Mouse (Mus musculus) gastrocnemius, adult 2 months (tissue): ENCODE data around the gene Ppfibp2. TPM values are rescaled to one million over a fixed set of nuclear protein-coding genes. Genes with fewer than 3 reads are reported as not detected.

Source experiments
- DNase-seq: peaks from one replicate; pipeline ENCODE4 v3.0.0; 2022
- H3K27ac ChIP-seq: fragments of 200-600 bp; 2 replicates; pipeline ENCODE4 v1.8.1; 2022; ENCODE audit warnings: mild to moderate bottlenecking
- H3K4me3 ChIP-seq: fragments of 200-600 bp; 2 replicates; pipeline ENCODE4 v1.8.1; 2022; ENCODE audit warnings: mild to moderate bottlenecking, moderate library complexity
- CTCF ChIP-seq: fragments of 200-600 bp; IDR thresholded peaks from 2 replicates; pipeline ENCODE4 v1.8.1; 2022; ENCODE audit warnings: antibody characterized with exemption, mild to moderate bottlenecking, moderate library complexity
- intact Hi-C: fragments of 180-260 bp; cut with DNase I; formaldehyde crosslinking; loops from one replicate; pipeline ENCODE4 v1.15.1; 2025
- total RNA-seq, 2 experiments: library from RNA; stranded (reverse); gene quantifications; 2 replicates each; pipeline ENCODE4 v1.2.3; 2021

Gene Ppfibp2
- total RNA-seq, 2 experiments from 2014 or later: 10.6 to 19.0 TPM

- no peak for DNase-seq
- no peak for TF ChIP-seq CTCF
- intact Hi-C loops: no loop called here
- Histone ChIP-seq H3K4me3 (no peak overlapping the region), H3K27ac (no peak overlapping the region)
These were observed 56.8 kb downstream of the Ppfibp2 start for GRCm38 (mm10) chr7:107651821-107652220.

GRCm38 (mm10) chr7:107656451-107656850 is 61.4 kb downstream of the Ppfibp2 start:
- Histone ChIP-seq H3K27ac (no peak overlapping the region), H3K4me3 (no peak overlapping the region)
- no peak for DNase-seq
- TF ChIP-seq CTCF: no peak
- intact Hi-C loops: no loop called here

DNA sequence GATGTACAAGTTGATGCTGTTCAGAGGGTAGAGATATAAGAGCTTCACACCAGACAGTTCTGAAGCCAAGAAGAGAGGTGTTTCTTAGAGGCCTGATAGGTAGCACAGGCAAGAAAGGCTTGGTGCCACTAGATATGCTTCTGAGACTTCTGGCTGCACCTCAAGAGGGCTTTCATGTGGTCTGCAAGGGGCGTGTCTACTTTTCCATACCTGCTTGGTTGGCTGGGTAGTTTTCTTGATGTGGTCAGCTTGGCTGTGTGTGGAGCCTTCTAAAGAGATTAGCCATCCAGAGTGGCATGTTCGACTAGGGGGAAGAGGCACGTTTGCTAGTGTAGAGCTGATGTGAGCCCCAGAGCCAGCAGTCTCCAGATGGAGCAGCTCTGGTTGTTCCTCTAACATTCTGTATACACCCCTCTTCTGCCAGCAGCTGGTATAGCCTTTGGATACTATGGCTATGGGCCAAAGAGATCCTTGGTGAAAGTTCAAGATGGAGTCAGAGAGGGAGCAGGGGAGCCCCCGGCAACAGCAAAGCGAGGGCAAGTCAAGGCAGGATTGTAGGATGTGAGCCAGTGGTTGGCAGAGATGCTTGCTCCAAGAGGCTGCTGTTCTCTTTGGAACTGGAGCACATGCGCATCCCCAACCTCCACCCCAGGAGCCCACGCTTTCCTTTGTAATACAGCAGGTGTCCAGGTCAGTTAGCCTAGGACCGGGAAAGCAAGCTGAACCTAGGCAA is 64.3 kb downstream of the Ppfibp2 start:
- no peak for DNase-seq
- intact Hi-C loops: no loop called here
- no peak for TF ChIP-seq CTCF
- peak overlapping the region; percentile 40; the same call in 1 of the 2 replicates for H3K27ac ChIP-seq
- no peak overlapping the region for H3K4me3 ChIP-seq

DNA sequence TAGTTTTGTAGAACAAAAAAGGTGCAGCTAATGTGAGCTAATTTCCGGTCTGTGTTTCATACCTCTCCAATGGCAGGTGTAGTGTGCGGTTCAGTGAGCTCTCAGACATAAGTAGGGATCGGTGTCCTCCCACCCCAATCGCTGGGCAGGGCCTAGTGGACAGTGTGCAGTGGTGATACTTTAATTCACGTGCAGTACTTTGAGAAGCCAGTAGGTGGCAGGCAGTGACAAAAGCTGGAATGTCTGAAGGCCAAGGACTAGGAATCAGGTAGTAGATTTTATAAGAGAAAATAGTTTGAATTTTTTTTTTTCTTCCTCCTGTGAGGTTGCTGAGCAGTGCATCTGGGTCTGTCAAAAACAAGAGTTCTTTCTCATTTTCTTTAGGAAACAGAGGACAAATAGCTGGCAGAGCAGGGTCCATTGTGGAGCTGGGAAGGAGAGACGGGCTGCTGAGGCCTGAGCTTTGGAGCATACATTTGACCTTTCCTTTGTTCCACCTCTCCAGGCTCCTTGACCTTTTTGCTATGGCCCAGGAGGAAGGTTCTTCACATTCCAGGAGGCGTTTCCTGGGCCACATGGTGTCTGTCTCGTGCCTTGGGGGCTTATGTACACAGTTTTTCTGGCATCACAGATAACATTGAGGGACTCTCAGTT is 66.3 kb downstream of the Ppfibp2 start:
- peak; percentile 73 for DNase-seq
- H3K4me3 ChIP-seq: no peak overlapping the region
- H3K27ac ChIP-seq: no peak overlapping the region
- intact Hi-C loops: loop anchor here (1.0 kb wide), 1 partner anchor 47 kb away; no protein-coding TSS in a partner anchor
- TF ChIP-seq CTCF: peak; percentile 85

DNA sequence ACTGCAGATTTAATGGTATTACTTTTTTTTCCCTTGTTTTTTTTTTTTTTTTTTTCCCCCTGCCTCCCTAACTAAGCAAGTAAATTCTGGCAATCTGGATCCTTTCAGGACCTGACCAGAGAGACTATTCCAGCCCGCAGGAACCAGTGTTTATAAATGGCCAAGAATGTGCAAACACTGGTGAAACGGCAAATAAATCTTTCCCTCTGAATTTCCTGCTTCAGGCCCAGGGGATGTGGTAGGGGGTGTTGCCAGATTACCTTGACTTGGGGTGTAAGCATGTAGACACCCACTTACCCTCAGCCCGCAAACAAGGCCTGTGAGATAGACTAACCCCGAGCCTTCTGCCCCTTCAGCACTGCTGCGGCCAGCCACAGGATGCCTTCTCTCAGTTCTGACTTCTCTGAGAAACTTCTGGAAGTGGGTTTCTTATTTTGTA is 66.9 kb downstream of the Ppfibp2 start:
- intact Hi-C loops: loop anchor here (1.0 kb wide), 1 partner anchor 46 kb away; no protein-coding TSS in a partner anchor
- H3K27ac ChIP-seq: no peak overlapping the region

GRCm38 (mm10) chr7:107663621-107664020 is 68.6 kb downstream of the Ppfibp2 start:
- no peak for TF ChIP-seq CTCF
- DNase-seq: no peak
- intact Hi-C loops: loop anchor here (1.0 to 2.0 kb wide), 2 partner anchors 69 to 84 kb away; partner anchors contain the start of gene Ppfibp2
- Histone ChIP-seq H3K4me3 (no peak overlapping the region), H3K27ac (peak overlapping the region; percentile 96)

More for the DNA sequence above, 66.9 kb downstream of the Ppfibp2 start:
- TF ChIP-seq CTCF: no peak
- H3K4me3 ChIP-seq: no peak overlapping the region
- DNase-seq: no peak

- 0 out of 2 replicates have a peak, but pooled peaks have one; percentile 16 for TF ChIP-seq CTCF
- intact Hi-C loops: loop anchor here (2.0 kb wide), 1 partner anchor 70 kb away; the partner anchor contains the start of gene Ppfibp2
- peak overlapping the region; percentile 96 for H3K27ac ChIP-seq
- peak; percentile 86 for DNase-seq
- peak overlapping the region; percentile 78 for H3K4me3 ChIP-seq
These were observed 69.4 kb downstream of the Ppfibp2 start for GRCm38 (mm10) chr7:107664063-107665056.

DNA sequence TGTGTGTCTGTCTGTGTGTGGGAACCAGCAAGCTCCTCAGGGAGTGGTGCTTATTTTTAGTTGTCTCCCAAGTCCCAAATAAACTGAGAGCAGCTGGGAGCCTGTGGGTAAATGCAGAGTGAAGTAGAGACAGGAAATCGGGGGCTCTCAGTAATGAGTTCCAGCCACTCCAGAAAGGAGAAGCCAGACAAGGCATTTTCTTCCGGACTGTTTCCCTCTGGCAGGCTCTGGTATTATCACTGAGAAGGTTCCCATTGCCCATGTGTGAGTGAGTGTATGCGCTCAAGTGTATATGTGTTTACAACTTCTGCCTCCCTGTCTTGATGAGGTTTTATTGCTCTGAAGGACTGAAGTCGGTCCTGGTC is 70.2 kb downstream of the Ppfibp2 start:
- TF ChIP-seq CTCF: no peak
- intact Hi-C loops: loop anchor here (2.0 kb wide), 1 partner anchor 70 kb away; the partner anchor contains the start of gene Ppfibp2
- DNase-seq: no peak
- peak overlapping the region; percentile 78 for H3K4me3 ChIP-seq
- H3K27ac ChIP-seq: peak overlapping the region; percentile 96

DNA sequence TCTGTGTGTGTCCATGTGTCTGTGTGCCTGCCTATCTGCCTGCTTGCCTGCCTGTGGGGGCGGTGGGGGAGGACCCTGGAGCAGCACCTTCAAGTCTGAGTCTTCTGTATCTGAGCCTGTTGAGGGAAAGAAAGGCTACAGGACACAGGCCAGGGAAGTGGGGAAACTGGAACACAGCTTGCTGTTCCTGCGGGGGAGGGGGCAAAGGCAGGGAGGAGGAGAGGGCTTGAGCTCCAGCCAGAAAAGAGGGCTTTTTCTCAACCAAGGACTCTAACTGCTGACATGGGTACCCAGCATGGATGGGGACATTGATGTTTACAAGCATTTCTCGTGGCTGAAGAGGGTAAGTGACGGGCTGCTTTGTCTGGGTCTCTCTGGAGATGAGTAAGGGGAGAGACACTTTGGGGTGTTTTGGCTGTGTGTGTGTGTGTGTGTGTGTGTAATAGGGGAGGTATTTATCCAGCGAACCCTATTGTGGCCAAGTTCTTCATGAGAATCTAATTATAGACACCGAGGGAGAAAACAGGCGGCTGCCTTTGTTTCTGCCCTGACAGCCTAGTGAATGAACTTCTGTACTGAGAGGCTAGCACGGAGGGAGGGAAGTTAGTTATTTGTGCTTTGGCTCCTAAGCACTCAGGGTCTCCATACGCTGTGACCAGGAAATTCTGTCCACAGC is 70.7 kb downstream of the Ppfibp2 start:
- DNase-seq: peak; percentile 65
- Histone ChIP-seq H3K27ac (peak overlapping the region; percentile 96), H3K4me3 (peak overlapping the region; percentile 78)
- intact Hi-C loops: loop anchor here (2.0 kb wide), 2 partner anchors 25 to 71 kb away; partner anchors contain the start of gene Ppfibp2
- no peak for TF ChIP-seq CTCF

DNA sequence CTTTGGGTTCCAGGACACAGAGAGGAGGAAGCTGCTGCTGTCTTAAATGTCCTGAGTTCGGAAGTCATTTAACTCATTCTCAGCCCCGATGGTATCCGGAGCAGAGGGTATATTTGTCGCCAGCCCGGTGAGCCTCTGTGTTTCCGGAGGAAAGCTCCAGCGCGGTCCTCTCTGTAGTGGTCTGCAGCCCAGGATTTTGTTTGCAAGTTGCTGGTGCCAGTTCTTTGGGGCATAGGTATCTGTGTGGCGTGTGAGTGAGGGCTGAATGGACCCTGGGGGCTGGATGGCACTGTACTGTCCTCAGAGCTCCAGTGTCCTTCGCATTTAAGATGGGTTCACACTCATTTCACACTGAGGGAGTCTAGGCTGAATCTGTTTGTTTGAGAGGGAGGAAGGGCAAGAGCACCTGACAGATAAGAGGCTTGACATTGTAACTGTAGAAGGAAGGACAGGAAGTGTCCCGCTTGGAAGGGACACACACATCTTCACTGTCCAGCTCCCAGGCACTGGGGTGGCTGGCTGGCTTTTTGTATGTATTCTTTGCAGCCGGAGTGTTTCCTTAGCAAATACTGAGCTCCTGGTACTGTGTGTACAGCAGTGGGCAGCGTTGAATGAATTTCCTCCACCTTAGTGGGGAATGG is 71.4 kb downstream of the Ppfibp2 start:
- DNase-seq: peak; percentile 37
- Histone ChIP-seq H3K4me3 (peak overlapping the region; percentile 78), H3K27ac (peak overlapping the region; percentile 96)
- intact Hi-C loops: loop anchor here (2.0 kb wide), 1 partner anchor 24 kb away; no protein-coding TSS in a partner anchor
- no peak for TF ChIP-seq CTCF

DNA sequence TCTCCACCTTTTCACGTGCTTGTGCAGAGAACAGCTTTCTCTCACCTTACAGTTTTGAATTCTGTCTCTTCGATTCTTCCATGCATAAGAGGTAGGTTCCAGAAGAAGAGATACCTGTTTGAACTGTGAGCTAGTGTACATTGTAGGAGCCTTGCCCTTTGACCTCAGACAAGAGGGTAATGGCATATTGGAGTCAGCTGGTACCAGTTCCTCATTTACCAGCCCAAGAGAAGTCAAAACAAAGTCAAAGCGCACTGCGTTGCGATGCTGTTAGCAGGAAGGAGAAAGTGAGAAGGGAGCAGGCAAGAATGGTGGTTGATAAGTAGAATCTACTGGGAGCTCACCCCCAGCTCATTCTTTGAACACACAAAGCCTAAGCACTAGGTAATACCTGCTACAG is 73.5 kb downstream of the Ppfibp2 start:
- DNase-seq: no peak
- no peak overlapping the region for H3K4me3 ChIP-seq
- intact Hi-C loops: no loop called here
- TF ChIP-seq CTCF: no peak
- no peak overlapping the region for H3K27ac ChIP-seq
